Mouse (Mus musculus): ENCODE measurements around the gene Fxyd7.
A peak's percentile ranks its signal among the peaks of the same experiment; 100 is the strongest.

The Fxyd7 gene

GRCm38 (mm10) chr7:31051321-31052021 lies at the start of gene Fxyd7:
Gene Fxyd7, minus strand, starts transcription at chr7:31051467.
- DNase-seq: peak; percentile 75

DNA sequence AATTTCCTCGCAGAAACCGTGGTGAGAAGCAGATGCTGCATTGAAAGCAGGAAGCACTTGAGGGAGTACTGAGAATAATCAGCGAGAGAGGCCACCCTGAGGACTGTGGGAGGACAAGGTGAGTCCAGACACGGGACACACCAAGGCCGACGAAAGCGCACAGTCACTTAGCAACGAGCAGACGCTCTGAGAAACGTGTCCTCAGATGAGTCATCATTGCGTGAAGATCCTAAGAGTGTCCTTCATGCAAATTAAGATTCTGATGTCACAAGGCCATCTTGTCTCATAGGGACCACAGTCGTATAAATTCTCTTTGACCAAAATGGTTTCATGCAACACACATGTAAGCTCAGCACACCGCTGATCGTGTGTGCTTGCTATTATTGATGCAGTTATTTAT lies 49.5 kb upstream of the Fxyd7 start:
- DNase-seq: no peak

DNA sequence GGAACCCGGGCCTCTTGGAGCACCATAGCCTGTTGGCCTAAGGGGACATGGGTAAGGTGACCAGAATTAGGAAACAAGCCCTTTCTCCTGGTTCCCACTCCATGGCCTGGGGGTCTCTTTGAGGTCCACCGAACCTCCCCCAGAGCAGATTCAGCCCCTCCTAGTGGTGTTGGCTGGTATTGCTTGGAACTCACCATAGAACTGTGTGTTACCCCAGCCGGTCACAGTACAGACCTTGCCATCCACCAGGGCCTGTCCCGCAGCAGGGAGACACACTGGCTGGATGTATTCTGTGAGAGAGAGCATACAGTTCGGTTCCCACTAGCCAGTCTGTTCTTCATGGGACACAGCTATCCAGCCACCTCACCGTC lies 48.3 kb upstream of the Fxyd7 start:
- DNase-seq: no peak

- no peak for DNase-seq
Observed at GRCm38 (mm10) chr7:31098697-31099611, 47.7 kb upstream of the Fxyd7 start.

GRCm38 (mm10) chr7:31097583-31098248 lies 46.4 kb upstream of the Fxyd7 start:
- peak; percentile 85 for DNase-seq

DNA sequence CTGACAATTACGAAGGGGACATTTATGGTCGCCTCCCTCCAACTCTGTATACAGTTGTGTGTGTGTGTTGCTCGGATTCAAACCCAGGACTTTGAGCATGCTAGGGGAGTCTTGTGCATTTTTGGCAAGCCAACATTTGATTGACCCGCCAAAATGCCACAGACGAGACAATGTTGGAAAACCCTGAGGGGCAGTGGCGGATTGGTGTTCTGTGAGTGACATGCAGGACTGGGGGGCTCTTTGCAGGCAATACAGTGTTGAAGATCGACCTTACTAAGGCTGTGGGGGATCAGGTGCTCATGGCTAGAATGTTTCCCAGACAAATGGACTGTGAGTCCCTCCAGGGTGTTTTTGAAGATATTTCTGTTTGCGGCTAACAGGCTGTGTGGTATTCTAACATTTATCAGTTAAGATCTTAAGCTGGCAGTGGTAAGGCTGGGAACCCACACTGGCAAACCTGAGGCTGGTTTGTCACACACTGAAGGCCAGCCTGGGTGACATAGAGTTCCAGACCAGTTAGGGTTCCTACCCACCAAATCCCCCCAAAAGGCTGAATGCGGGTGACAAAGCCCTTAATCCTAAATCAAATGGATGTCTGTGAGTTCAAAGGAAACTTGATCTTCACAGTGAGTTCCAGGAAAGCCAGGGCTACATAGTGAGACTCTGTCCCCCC lies 45.8 kb upstream of the Fxyd7 start:
- DNase-seq: no peak

- no peak for DNase-seq
Observed at GRCm38 (mm10) chr7:31094774-31095501, 43.7 kb upstream of the Fxyd7 start.

DNA sequence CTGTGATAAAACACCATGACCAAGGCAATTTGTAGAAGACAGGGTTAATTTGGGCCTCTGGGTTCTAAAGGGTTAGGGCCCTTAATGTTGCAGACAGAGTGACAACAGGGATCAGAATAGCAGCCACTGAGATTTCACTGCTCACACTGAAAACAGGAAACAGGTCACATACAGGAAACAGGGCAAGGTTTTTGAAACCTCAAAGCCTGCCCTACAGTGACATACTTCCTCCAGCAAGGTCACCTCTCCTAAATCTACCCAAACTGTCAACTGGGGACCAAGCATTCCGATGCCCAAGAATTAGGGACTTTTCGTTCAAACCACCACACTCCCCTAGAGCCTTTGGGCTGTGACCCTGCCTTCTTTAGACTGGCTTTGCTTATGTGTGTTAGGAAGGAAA lies 38.5 kb upstream of the Fxyd7 start:
- no peak for DNase-seq

DNA sequence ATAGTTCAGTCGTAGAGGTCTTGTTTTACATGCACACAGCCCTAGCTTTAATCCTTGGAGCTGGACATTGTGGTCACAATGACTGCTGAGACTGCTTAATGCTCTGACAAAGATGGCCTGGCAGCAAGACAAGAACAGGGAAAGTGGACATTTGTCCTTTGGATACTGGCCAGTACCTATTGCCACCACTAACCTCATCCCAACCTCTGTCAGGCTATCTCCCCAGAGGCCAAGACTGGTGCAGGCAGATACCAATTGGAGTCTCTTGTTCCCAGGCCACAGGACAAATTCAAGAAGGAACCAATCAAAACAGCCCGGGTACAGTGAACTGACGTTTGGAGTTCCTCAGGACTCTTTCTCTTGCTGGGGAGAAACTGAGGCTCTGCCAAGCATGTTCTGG lies 36.9 kb upstream of the Fxyd7 start:
- DNase-seq: no peak

- no peak for DNase-seq
Observed at GRCm38 (mm10) chr7:31087262-31087661, 36.0 kb upstream of the Fxyd7 start.

- no peak for DNase-seq
Observed at GRCm38 (mm10) chr7:31086175-31086755, 35.0 kb upstream of the Fxyd7 start.

GRCm38 (mm10) chr7:31085171-31085570 lies 33.9 kb upstream of the Fxyd7 start:
- no peak for DNase-seq

DNA sequence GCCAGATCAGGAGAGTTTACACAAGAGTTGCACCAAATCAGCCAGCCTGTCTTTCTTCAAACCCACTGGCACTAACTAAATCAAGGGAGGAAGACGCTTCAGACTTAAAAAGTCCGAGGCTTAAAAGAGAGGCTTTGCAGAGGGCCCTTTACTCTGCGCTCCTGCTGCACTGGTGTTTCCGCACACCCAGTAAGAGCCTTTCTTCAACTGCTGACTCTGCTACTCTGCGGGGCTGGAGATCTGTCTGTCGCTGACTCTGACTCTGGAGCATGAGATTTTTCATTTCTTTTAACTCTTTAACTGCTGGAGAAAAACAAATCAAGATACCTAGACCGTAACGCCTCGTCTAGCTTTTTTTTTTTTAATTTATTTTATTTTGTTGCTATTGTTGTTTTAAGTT lies 32.9 kb upstream of the Fxyd7 start:
- no peak for DNase-seq

DNA sequence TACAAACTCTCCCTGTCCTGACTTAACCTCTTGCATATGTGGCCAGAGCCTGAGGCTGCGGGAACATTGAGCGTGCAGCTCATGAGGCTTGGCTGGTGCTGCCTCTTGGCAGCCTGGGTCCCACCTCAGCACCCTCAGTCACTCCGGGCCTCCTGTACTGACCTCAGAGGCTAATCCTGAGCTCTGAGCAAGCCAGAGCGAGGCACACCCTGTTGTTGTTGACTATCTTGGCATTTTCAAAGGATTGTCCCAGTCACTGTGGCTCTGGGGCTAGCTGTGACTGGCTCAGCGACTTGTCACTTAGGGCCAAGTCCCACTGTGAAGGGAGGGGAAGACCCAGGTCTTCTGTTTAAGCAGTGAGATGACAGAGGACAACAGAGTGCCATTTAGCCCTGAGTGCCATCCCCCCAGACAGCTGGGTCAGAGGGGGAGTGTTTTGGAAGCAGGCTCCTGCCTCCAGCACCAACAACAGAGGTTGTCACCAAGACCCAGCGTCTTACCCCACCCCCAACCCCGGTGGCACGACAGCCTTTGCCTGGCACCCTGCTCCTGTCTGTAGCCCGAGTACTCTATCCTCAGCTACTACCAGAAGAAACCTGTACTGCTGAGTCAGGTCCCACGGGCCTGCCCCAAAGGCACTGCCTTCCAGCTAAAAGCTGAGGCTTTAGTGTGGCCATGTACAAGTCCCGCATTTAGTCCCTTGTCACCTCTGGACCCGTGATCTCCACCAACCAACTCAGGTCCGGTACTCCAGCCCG lies 31.7 kb upstream of the Fxyd7 start:
- peak; percentile 76 for DNase-seq

GRCm38 (mm10) chr7:31082106-31082505 lies 30.8 kb upstream of the Fxyd7 start:
- no peak for DNase-seq

GRCm38 (mm10) chr7:31081106-31081505 lies 29.8 kb upstream of the Fxyd7 start:
- DNase-seq: peak; percentile 58

DNA sequence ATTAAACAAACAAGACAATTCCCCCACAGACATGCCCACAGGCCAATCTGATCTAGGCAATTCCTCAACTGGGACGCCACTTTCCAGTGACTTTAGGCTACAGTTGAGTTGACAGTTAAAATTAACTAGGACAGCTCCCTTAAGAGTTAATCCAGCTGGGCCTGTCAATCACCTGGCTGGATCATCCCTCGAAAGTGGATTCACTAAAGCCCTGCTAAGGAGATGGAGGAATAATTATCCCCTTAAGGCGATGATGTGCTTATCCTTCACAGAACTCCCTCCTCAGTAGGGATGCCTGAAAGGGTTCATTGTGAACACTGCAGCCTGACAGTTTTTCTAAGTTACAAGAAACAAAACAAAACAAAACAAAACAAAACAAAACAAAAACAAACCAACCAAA lies 29.3 kb upstream of the Fxyd7 start:
- no peak for DNase-seq

GRCm38 (mm10) chr7:31079670-31080069 lies 28.4 kb upstream of the Fxyd7 start:
- no peak for DNase-seq

- no peak for DNase-seq
Observed at GRCm38 (mm10) chr7:31077885-31078445, 26.7 kb upstream of the Fxyd7 start.

GRCm38 (mm10) chr7:31077470-31077869 lies 26.2 kb upstream of the Fxyd7 start:
- peak; percentile 63 for DNase-seq

DNA sequence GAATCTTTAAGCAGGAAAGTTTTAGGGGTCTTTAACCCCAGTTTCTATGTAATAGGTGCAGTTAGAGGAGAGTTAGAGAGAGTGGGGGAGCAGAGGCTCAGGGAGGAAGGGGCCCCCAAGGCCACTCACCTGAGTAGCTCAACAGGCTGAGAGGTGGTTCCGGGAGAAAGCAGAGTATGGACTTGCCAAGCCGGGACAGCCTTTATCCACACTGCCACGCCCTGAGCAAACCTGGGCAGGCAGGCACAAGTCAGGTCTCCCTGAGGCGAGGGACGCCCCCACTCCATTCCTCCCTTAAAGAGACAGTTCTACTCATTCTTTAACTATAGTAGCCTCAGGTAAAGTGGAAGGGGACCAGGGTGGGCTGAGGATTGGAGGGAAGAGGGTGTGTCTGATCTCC lies 25.2 kb upstream of the Fxyd7 start, which contains the start of gene Fxyd3:
TSS of gene Fxyd3 (minus strand) at position 213 of the 400 bp plus-strand sequence.
- DNase-seq: no peak
